Mouse (Mus musculus) hindbrain, embryonic 10.5 days (tissue): ENCODE measurements around the gene Sycn. TPM values are rescaled to one million over a fixed set of nuclear protein-coding genes. Genes with fewer than 3 reads are reported as not detected.

Experiments
- DNase-seq: peaks from one replicate; pipeline ENCODE4 v3.0.0-alpha.2; 2017; ENCODE audit warnings: low spot score
- H3K27ac ChIP-seq: fragments of 300-500 bp; sonication (generic); 2 replicates; pipeline ENCODE4 v1.5.1; 2016; ENCODE audit warnings: mild to moderate bottlenecking, moderate library complexity
- H3K27me3 ChIP-seq: fragments of 300-500 bp; sonication (generic); 2 replicates; pipeline ENCODE4 v1.6.1; 2016; ENCODE audit warnings: mild to moderate bottlenecking; ENCODE audit not compliant: poor library complexity, insufficient read depth, severe bottlenecking
- H3K36me3 ChIP-seq: fragments of 300-500 bp; sonication (generic); 2 replicates; pipeline ENCODE4 v1.6.1; 2016; ENCODE audit warnings: mild to moderate bottlenecking, moderate library complexity
- H3K4me1 ChIP-seq: fragments of 300-500 bp; sonication (generic); replicated peaks from 2 replicates; pipeline ENCODE4 v1.6.1; 2016; ENCODE audit warnings: mild to moderate bottlenecking
- H3K4me3 ChIP-seq: fragments of 300-500 bp; sonication (generic); 2 replicates; pipeline ENCODE4 v1.5.1; 2016; ENCODE audit warnings: mild to moderate bottlenecking, moderate library complexity
- H3K9me3 ChIP-seq: fragments of 300-500 bp; sonication (generic); 2 replicates; pipeline ENCODE4 v1.6.1; 2016; ENCODE audit warnings: mild to moderate bottlenecking, moderate library complexity
- WGBS: fragments of 180-500 bp; shearing (Covaris S2); methylation state at CpG from one replicate; pipeline ENCODE4 v1.1.7; 2016; 5-methylcytosine and 5-hydroxymethylcytosine counted together
- polyA plus RNA-seq: library from polyadenylated mRNA; unstranded; fragments of >200 nt; fragmentation: Nextera tagmentation; extraction: Ambion mirVana; gene quantifications from 2 replicates; pipeline ENCODE4 v1.2.1, GENCODE M21; 2016

Gene Sycn
- polyA plus RNA-seq, 1 experiment from 2014 or later: not detected

GRCm38 (mm10) chr7:28545048-28545890, 4.6 kb downstream of the Sycn start:
- no peak overlapping the region for H3K27ac ChIP-seq
- H3K4me3 ChIP-seq: no peak overlapping the region
- 24% methylated on average over 14 of the region's 14 CpGs for WGBS
- H3K36me3 ChIP-seq: no peaks in the 10 kb centered on the region
- H3K9me3 ChIP-seq: no peaks in the 10 kb centered on the region
- H3K27me3 ChIP-seq: peaks cover 50% of the 10 kb centered on the region
- H3K4me1 ChIP-seq: peaks cover 43% of the 10 kb centered on the region
- DNase-seq: peak; percentile 45

- DNase-seq: no peak
- H3K4me3 ChIP-seq: no peak overlapping the region
- H3K27ac ChIP-seq: no peak overlapping the region
- H3K9me3 ChIP-seq: no peaks in the 10 kb centered on the region
- H3K36me3 ChIP-seq: no peaks in the 10 kb centered on the region
- WGBS: 44% methylated on average over 7 of the region's 7 CpGs
- peaks cover 43% of the 10 kb centered on the region for H3K4me1 ChIP-seq
- peaks cover 50% of the 10 kb centered on the region for H3K27me3 ChIP-seq
These were observed 5.2 kb downstream of the Sycn start for GRCm38 (mm10) chr7:28545891-28546210.

GRCm38 (mm10) chr7:28546649-28547048, 6.0 kb downstream of the Sycn start:
- WGBS: 4% methylated on average over 22 of the region's 22 CpGs
- H3K27me3 ChIP-seq: peaks cover 50% of the 10 kb centered on the region
- DNase-seq: peak; percentile 27
- H3K4me3 ChIP-seq: peak overlapping the region; percentile 51
- H3K4me1 ChIP-seq: peaks cover 43% of the 10 kb centered on the region
- no peaks in the 10 kb centered on the region for H3K36me3 ChIP-seq
- no peaks in the 10 kb centered on the region for H3K9me3 ChIP-seq
- 0 out of 2 replicates have a peak overlapping the region, but pooled peaks have one; percentile 23 for H3K27ac ChIP-seq

GRCm38 (mm10) chr7:28547154-28547553, 6.5 kb downstream of the Sycn start, which contains the start of gene Nccrp1:
Gene Nccrp1 (minus strand): TSS chr7:28547254.
- peaks cover 50% of the 10 kb centered on the region for H3K27me3 ChIP-seq

GRCm38 (mm10) chr7:28547628-28548027, 6.9 kb downstream of the Sycn start:
- Histone ChIP-seq H3K9me3 (peaks cover 5% of the 10 kb centered on the region; the same call in 1 of the 2 replicates), H3K27ac (no peak overlapping the region), H3K4me1 (peaks cover 43% of the 10 kb centered on the region), H3K4me3 (no peak overlapping the region; the same call in 1 of the 2 replicates), H3K36me3 (no peaks in the 10 kb centered on the region), H3K27me3 (peaks cover 50% of the 10 kb centered on the region)
- 72% methylated on average over 7 of the region's 7 CpGs for WGBS
- DNase-seq: no peak

More at GRCm38 (mm10) chr7:28547154-28547553, 6.5 kb downstream of the Sycn start, which contains the start of gene Nccrp1:
- H3K27ac ChIP-seq: 0 out of 2 replicates have a peak within 1 kb of the TSS, but pooled peaks have one; percentile 23
- H3K4me3 ChIP-seq: peak within 1 kb of the TSS; percentile 51
- H3K36me3 ChIP-seq: no peaks in the 10 kb centered on the region
- 6% methylated on average over 5 of the region's 5 CpGs for WGBS
- H3K4me1 ChIP-seq: peaks cover 43% of the 10 kb centered on the region
- DNase-seq: no peak
- 0 out of 2 replicates have a peak, but pooled peaks cover under 1% of the 10 kb centered on the region for H3K9me3 ChIP-seq

- Histone ChIP-seq H3K36me3 (peaks cover 5% of the 10 kb centered on the region), H3K4me1 (peaks cover 8% of the 10 kb centered on the region; the same call in 1 of the 2 replicates), H3K9me3 (peaks cover 12% of the 10 kb centered on the region; the same call in 1 of the 2 replicates), H3K4me3 (no peak overlapping the region), H3K27me3 (peaks cover 2% of the 10 kb centered on the region), H3K27ac (no peak overlapping the region)
- DNase-seq: no peak
- 93% methylated on average over 6 of the region's 6 CpGs for WGBS
These were observed 12.4 kb downstream of the Sycn start for GRCm38 (mm10) chr7:28553076-28553475.

GRCm38 (mm10) chr7:28555939-28556535, 15.4 kb downstream of the Sycn start:
- peaks cover 12% of the 10 kb centered on the region; the same call in 1 of the 2 replicates for H3K9me3 ChIP-seq
- H3K27me3 ChIP-seq: no peaks in the 10 kb centered on the region
- peaks cover 33% of the 10 kb centered on the region for H3K36me3 ChIP-seq
- no peak overlapping the region for H3K27ac ChIP-seq
- 36% methylated on average over 5 of the region's 5 CpGs for WGBS
- H3K4me3 ChIP-seq: no peak overlapping the region
- DNase-seq: no peak
- H3K4me1 ChIP-seq: peaks cover 23% of the 10 kb centered on the region

GRCm38 (mm10) chr7:28557069-28557468, 16.4 kb downstream of the Sycn start:
- Histone ChIP-seq H3K4me3 (no peak overlapping the region), H3K9me3 (peaks cover 12% of the 10 kb centered on the region; the same call in 1 of the 2 replicates), H3K27ac (no peak overlapping the region), H3K36me3 (peaks cover 41% of the 10 kb centered on the region), H3K27me3 (no peaks in the 10 kb centered on the region), H3K4me1 (peaks cover 23% of the 10 kb centered on the region)
- no peak for DNase-seq
- WGBS: 75% methylated on average over 5 of the region's 5 CpGs

- peaks cover 23% of the 10 kb centered on the region for H3K4me1 ChIP-seq
- 0 out of 2 replicates have a peak overlapping the region, but pooled peaks have one; percentile 6 for H3K27ac ChIP-seq
- DNase-seq: no peak
- 84% methylated on average over 6 of the region's 6 CpGs for WGBS
- peaks cover 47% of the 10 kb centered on the region for H3K36me3 ChIP-seq
- H3K9me3 ChIP-seq: 0 out of 2 replicates have a peak, but pooled peaks cover 6% of the 10 kb centered on the region
- no peak overlapping the region for H3K4me3 ChIP-seq
- no peaks in the 10 kb centered on the region for H3K27me3 ChIP-seq
These were observed 17.0 kb downstream of the Sycn start for GRCm38 (mm10) chr7:28557708-28558107.

GRCm38 (mm10) chr7:28558486-28558885, 17.8 kb downstream of the Sycn start:
- DNase-seq: no peak
- Histone ChIP-seq H3K9me3 (no peaks in the 10 kb centered on the region), H3K36me3 (peaks cover 55% of the 10 kb centered on the region), H3K27ac (no peak overlapping the region), H3K27me3 (no peaks in the 10 kb centered on the region), H3K4me1 (peaks cover 23% of the 10 kb centered on the region), H3K4me3 (no peak overlapping the region)
- WGBS: 60% methylated on average over 4 of the region's 4 CpGs

- DNase-seq: no peak
These were observed 20.2 kb downstream of the Sycn start for GRCm38 (mm10) chr7:28560856-28561255.

GRCm38 (mm10) chr7:28561967-28562366, 21.3 kb downstream of the Sycn start:
- WGBS: 86% methylated on average over 11 of the region's 11 CpGs
- Histone ChIP-seq H3K4me1 (peaks cover 15% of the 10 kb centered on the region; the same call in 1 of the 2 replicates), H3K4me3 (no peak overlapping the region), H3K36me3 (peaks cover 90% of the 10 kb centered on the region), H3K9me3 (no peaks in the 10 kb centered on the region), H3K27ac (no peak overlapping the region), H3K27me3 (no peaks in the 10 kb centered on the region)
- DNase-seq: no peak

More at GRCm38 (mm10) chr7:28560856-28561255, 20.2 kb downstream of the Sycn start:
- Histone ChIP-seq H3K27me3 (no peaks in the 10 kb centered on the region), H3K36me3 (peaks cover 79% of the 10 kb centered on the region), H3K4me1 (peaks cover 22% of the 10 kb centered on the region), H3K27ac (no peak overlapping the region), H3K9me3 (no peaks in the 10 kb centered on the region), H3K4me3 (no peak overlapping the region)
- WGBS: 93% methylated on average over 10 of the region's 10 CpGs

GRCm38 (mm10) chr7:28562371-28562770, 21.7 kb downstream of the Sycn start:
- 87% methylated on average over 13 of the region's 13 CpGs for WGBS
- Histone ChIP-seq H3K27me3 (no peaks in the 10 kb centered on the region), H3K27ac (no peak overlapping the region), H3K4me1 (peaks cover 15% of the 10 kb centered on the region; the same call in 1 of the 2 replicates), H3K36me3 (peaks cover 94% of the 10 kb centered on the region), H3K4me3 (no peak overlapping the region), H3K9me3 (no peaks in the 10 kb centered on the region)
- DNase-seq: no peak
